Mouse (Mus musculus): ENCODE measurements at regions not wholly inside any gene's neighbourhood (a gene's known extent, or its start where the extent isn't known, plus 50 kb on each side); places are given as distances from the start of the nearest gene placed in this dataset.

GRCm38 (mm10) chr10:118615131-118616020 is 174.5 kb downstream of the Ifng start:
- TF ChIP-seq CTCF (IDR thresholded peaks at IDR 0.05; ENCODE audit: low read depth, low read length) (no peak), POLR2A (IDR thresholded peaks at IDR 0.05; ENCODE audit: borderline replicate concordance, low read depth, low read length) (no peak)
